Mouse (Mus musculus) G1E (cell line): ENCODE data around the gene Pigt. TPM values are rescaled to one million over a fixed set of nuclear protein-coding genes. Genes with fewer than 3 reads are reported as not detected.

Experiments
- ATAC-seq: 2 replicates; pipeline ENCODE4 v1.8.0; 2016; ENCODE audit warnings: mild to moderate bottlenecking; ENCODE audit not compliant: insufficient number of reproducible peaks, poor library complexity, low FRiP score, severe bottlenecking; ENCODE audit errors: extremely low read depth
- DNase-seq: peaks from one replicate; pipeline ENCODE4 v3.0.0; 2012; ENCODE audit warnings: low spot score
- H3K27me3 ChIP-seq: 2 replicates; pipeline ENCODE4 v1.6.1; 2012; ENCODE audit warnings: mild to moderate bottlenecking, low read length, inconsistent platforms; ENCODE audit not compliant: insufficient read depth
- H3K36me3 ChIP-seq: replicated peaks from 2 replicates; pipeline ENCODE3; 2012; ENCODE audit warnings: mild to moderate bottlenecking, inconsistent platforms
- H3K4me1 ChIP-seq: 2 replicates; pipeline ENCODE4 v1.6.1; 2012; ENCODE audit warnings: low read depth, low read length, inconsistent platforms, mixed read lengths; ENCODE audit not compliant: insufficient read depth
- H3K4me3 ChIP-seq: 2 replicates; pipeline ENCODE4 v1.5.1; 2012; ENCODE audit warnings: low read depth, mild to moderate bottlenecking, inconsistent platforms, low read length, moderate library complexity, mixed read lengths
- H3K9me3 ChIP-seq: replicated peaks from 2 replicates; pipeline ENCODE4 v1.6.1; 2012; ENCODE audit warnings: inconsistent platforms
- CTCF ChIP-seq: IDR thresholded peaks from 2 replicates; pipeline ENCODE4 v1.5.1; 2012; ENCODE audit warnings: low read depth, low read length, inconsistent platforms, mixed read lengths
- GATA1 ChIP-seq: IDR thresholded peaks from 2 replicates; pipeline ENCODE4 v1.6.1; 2012; ENCODE audit warnings: borderline replicate concordance, low read length, inconsistent platforms, mixed read lengths
- GATA2 ChIP-seq: IDR thresholded peaks from 2 replicates; pipeline ENCODE4 v1.6.1; 2012; ENCODE audit warnings: low read depth, low read length, inconsistent platforms, borderline replicate concordance
- POLR2AphosphoS5 ChIP-seq: IDR thresholded peaks from 2 replicates; pipeline ENCODE4 v1.6.1; 2012; ENCODE audit warnings: low read depth, low read length, inconsistent platforms; ENCODE audit not compliant: insufficient replicate concordance
- TAL1 ChIP-seq: conservative IDR thresholded peaks from 2 replicates; pipeline ENCODE4 v1.6.1; 2012; ENCODE audit warnings: low read depth, low read length, inconsistent platforms, mixed read lengths
- polyA plus RNA-seq: library from polyadenylated mRNA; stranded (reverse); fragments of >175 nt; gene quantifications from 2 replicates; pipeline ENCODE4 v1.2.3, GENCODE M21; 2012
- total RNA-seq, 2 experiments: library from RNA; stranded (forward) in 1 of 2; stranded (reverse) in 1 of 2; fragments of 200-1000 nt in 1 of 2; fragments of >200 nt in 1 of 2; fragmentation: Nextera tagmentation in 1 of 2; gene quantifications; 2 replicates each; pipeline ENCODE4 v1.2.3; 2014 to 2017

Pigt gene
- total and polyA plus RNA-seq, 3 experiments = 23.2 to 81.0 (median 68.5) TPM

DNA sequence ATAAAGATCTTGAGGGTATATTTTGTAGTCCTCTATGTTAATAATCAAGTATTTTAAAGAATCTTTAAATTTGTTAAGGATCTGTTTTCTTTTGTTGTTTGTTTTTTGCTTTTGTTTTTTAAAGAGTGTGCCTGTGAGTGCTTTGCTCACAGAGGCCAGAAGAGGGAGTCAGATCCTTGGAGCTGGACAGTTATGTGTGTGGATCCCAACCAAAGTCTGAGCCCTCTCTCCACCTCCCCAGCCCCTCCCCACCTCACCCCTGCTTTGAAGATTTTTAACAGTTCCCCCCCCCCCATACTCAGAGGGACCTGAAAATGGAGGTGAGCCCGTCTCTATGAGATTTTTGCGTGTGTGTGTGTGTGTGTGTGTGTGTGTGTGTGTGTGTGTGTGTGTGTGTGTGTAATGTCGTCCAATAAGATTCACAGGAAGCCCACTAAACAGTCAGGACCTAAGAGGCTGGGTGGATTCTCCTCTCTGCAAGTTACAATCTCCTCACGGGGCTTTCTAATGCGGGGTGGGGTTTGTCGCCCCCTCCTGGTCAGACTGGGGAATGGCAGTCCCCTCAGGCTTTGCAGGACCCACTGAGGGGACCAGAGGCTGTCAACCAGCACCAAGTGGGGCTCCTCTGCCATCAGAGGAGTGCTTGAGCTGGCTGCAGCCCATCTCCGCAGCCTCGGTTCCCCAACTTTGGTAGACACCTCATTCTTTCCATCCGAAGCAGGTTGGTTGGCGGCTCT is 20.3 kb downstream of the Pigt start:
- H3K27me3 ChIP-seq = peaks cover 29% of the 10 kb centered on the region
- TF ChIP-seq GATA1 (no peak), CTCF (peak; percentile 97)
- peak; percentile 75 for DNase-seq
- no peaks in the 10 kb centered on the region for H3K36me3 ChIP-seq
- ATAC-seq = peak; percentile 51; the same call in 1 of the 2 replicates
- no peaks in the 10 kb centered on the region; the same call in 1 of the 2 replicates for H3K9me3 ChIP-seq
- H3K4me1 ChIP-seq = peaks cover 5% of the 10 kb centered on the region; the same call in 1 of the 2 replicates
- no peak overlapping the region for H3K4me3 ChIP-seq

DNA sequence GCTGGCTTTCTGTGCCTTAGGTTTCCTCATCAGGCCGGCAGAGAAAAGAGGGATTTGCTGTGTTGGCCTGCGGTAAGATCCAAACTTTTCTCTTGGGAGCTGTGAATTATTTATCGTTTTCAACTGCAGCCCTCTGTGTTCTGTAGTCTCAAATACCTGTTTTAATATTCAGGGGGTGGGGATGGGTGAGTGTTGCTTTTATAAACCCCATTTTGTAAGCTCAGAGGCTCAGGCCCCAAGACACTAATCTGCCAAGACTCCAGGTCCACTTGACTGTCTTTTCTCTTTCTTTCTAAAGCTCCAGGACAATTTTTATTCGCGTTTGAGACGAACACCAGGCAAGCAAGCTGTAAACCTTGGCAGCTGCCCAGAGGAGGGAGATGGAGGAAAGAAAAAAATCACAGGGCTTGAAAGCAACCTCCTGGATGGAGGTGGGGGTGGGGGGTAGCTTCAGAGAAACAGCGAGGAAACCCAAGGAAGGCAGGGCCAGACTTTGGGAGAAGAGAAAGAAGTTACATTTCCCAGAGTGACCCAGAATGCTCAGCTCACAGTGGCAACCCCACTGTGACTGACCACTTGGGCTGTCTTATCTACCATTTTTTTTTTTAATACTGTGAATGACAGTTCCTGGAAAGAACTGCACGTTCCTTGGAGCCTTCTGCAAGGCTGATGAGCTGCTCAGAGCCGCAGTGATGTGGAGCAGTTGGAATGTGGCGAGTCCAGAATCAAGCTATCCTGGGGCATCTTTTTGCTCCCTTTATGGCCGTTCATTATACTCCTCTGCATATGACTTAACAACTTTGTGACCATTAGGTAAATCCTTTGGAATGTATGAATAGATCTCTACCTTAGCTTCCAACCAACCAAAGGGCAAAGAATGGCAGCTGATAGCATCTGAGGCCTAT is 21.2 kb downstream of the Pigt start:
- H3K27me3 ChIP-seq = peaks cover 34% of the 10 kb centered on the region
- H3K36me3 ChIP-seq = no peaks in the 10 kb centered on the region
- DNase-seq (no peak), ATAC-seq (no peak)
- H3K9me3 ChIP-seq = no peaks in the 10 kb centered on the region; the same call in 1 of the 2 replicates
- H3K4me1 ChIP-seq = peaks cover 5% of the 10 kb centered on the region; the same call in 1 of the 2 replicates
- no peak overlapping the region for H3K4me3 ChIP-seq
- no peak for TF ChIP-seq TAL1

DNA sequence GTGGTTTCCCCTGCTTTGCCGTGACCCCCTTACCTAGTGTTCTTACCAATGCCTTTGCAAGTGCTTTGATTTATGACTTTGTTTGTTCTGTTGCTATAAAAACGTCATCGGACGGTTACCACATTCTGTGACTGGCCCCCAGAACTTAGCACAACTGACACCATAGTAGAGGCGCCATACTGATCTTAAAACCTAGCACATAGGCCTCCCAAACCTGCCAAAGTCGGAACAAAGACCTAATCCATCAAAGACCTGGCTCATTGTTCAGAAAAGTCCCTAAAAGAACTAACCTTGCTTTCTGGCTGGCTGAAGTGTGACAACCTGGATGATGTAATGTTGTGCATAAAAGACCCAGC is 21.8 kb downstream of the Pigt start:
- no peak overlapping the region for H3K4me3 ChIP-seq
- ATAC-seq = no peak

DNA sequence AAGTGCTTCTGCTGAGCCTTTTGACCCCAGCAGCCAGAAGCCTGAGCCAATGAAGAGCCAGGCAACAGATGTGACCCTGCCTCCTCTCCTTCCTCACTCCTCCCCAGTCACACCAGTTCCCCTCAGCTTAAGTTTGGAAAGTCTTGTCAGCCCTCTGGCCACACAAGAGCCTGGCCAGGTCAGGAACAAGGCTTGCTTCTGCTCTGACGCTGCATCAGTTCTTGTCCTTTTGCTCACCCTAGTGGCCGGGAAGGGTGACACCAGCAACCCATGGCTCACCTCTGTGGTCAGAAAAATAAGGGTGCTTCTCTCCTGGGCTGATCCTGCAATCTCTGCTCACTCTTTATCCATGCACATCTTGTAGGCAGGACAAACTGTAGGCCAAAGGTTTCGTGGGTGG is 23.5 kb downstream of the Pigt start:
- peak; percentile 59; the same call in 1 of the 2 replicates for ATAC-seq
- TF ChIP-seq GATA1 (no peak), GATA2 (no peak), CTCF (peak; percentile 4; the same call in 1 of the 2 replicates)
- Histone ChIP-seq H3K27me3 (peaks cover 27% of the 10 kb centered on the region), H3K36me3 (no peaks in the 10 kb centered on the region), H3K9me3 (no peaks in the 10 kb centered on the region; the same call in 1 of the 2 replicates), H3K4me1 (peaks cover 5% of the 10 kb centered on the region; the same call in 1 of the 2 replicates), H3K4me3 (no peak overlapping the region)
- DNase-seq = peak; percentile 55

More for the DNA sequence above, 21.8 kb downstream of the Pigt start:
- no peaks in the 10 kb centered on the region for H3K36me3 ChIP-seq
- DNase-seq = no peak
- TF ChIP-seq TAL1 (no peak), GATA2 (no peak), POLR2AphosphoS5 (no peak), GATA1 (no peak), CTCF (no peak)
- peaks cover 31% of the 10 kb centered on the region for H3K27me3 ChIP-seq
- no peaks in the 10 kb centered on the region; the same call in 1 of the 2 replicates for H3K9me3 ChIP-seq
- peaks cover 5% of the 10 kb centered on the region; the same call in 1 of the 2 replicates for H3K4me1 ChIP-seq

DNA sequence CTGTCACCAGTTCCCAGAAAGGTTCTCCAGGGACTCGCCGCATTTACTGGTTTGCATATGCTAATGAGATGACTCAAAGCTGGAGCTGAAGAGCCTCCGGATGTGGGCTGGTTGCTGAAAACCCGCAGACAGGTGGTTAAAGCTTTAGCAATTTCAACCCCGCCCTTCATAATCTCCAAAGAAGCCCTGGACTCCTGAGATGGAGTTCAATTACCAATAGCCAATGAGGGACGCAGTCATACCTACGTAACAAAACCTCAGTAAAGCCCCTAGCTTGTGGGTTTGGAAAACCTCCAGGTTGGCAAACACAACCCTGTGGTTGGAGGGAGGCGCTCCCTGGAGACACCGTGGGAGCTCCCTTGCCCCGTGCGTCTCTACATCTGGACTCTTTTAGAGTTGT is 24.5 kb downstream of the Pigt start:
- H3K4me1 ChIP-seq = no peaks in the 10 kb centered on the region; the same call in 1 of the 2 replicates
- peaks cover 6% of the 10 kb centered on the region for H3K9me3 ChIP-seq
- TF ChIP-seq GATA2 (no peak), POLR2AphosphoS5 (no peak), CTCF (no peak), GATA1 (no peak), TAL1 (no peak)
- DNase-seq (peak; percentile 12), ATAC-seq (no peak)
- H3K4me3 ChIP-seq = no peak overlapping the region
- H3K36me3 ChIP-seq = no peaks in the 10 kb centered on the region
- H3K27me3 ChIP-seq = peaks cover 22% of the 10 kb centered on the region

DNA sequence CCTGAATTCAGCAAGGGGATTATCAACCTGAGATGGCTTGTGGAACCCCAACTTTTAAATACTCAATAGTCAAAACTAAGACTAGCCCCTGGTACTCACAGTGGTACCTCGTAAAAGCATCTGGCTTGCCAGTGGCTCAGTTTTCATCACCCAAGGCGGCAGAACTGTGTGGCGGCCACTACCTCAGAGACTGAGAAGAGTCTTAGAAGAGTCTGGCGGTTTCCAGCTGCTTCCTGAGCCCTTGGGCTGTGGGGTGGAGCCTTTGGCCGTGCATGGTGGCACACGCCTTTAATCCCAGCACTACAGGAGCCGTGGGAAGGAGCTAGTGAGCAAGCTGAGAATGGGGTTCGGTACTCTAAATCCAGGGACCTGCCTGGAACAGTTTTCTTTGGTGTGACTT is 25.0 kb downstream of the Pigt start:
- Histone ChIP-seq H3K27me3 (peaks cover 22% of the 10 kb centered on the region), H3K4me3 (no peak overlapping the region), H3K4me1 (no peaks in the 10 kb centered on the region; the same call in 1 of the 2 replicates), H3K9me3 (peaks cover 7% of the 10 kb centered on the region), H3K36me3 (no peaks in the 10 kb centered on the region)
- ATAC-seq (no peak), DNase-seq (no peak)
- TF ChIP-seq POLR2AphosphoS5 (no peak), TAL1 (no peak), CTCF (no peak), GATA1 (no peak), GATA2 (no peak)
